Mouse (Mus musculus) kidney, embryonic 15.5 days (tissue): ENCODE results near the gene Myh3. TPM values are rescaled to one million over a fixed set of nuclear protein-coding genes. Genes with fewer than 3 reads are reported as not detected.

Experiments
- ATAC-seq: fragments of 200-750 bp; cut with Nextera tagmentation; replicated peaks from 2 replicates; pipeline ENCODE4 v1.8.0; 2017; ENCODE audit warnings: moderate TSS enrichment; ENCODE audit not compliant: low FRiP score
- H3K27ac ChIP-seq: fragments of 300-500 bp; sonication (generic); 2 replicates; pipeline ENCODE4 v1.5.1; 2015; ENCODE audit warnings: mild to moderate bottlenecking, inconsistent platforms
- H3K27me3 ChIP-seq: fragments of 300-500 bp; sonication (generic); 2 replicates; pipeline ENCODE4 v1.6.1; 2015; ENCODE audit warnings: inconsistent platforms
- H3K36me3 ChIP-seq: fragments of 300-500 bp; sonication (generic); 2 replicates; pipeline ENCODE4 v1.6.1; 2015; ENCODE audit warnings: inconsistent platforms
- H3K4me1 ChIP-seq: fragments of 300-500 bp; sonication (generic); 2 replicates; pipeline ENCODE4 v1.6.1; 2015; ENCODE audit warnings: inconsistent platforms
- H3K4me2 ChIP-seq: fragments of 300-500 bp; sonication (generic); 2 replicates; pipeline ENCODE4 v1.6.1; 2015; ENCODE audit warnings: moderate library complexity, mild to moderate bottlenecking, inconsistent platforms
- H3K4me3 ChIP-seq: fragments of 300-500 bp; sonication (generic); replicated peaks from 2 replicates; pipeline ENCODE4 v1.5.1; 2015; ENCODE audit warnings: mild to moderate bottlenecking, inconsistent platforms
- H3K9ac ChIP-seq: fragments of 300-500 bp; sonication (generic); 2 replicates; pipeline ENCODE4 v1.6.1; 2015; ENCODE audit warnings: mild to moderate bottlenecking, inconsistent platforms
- H3K9me3 ChIP-seq: fragments of 300-500 bp; sonication (generic); replicated peaks from 2 replicates; pipeline ENCODE4 v1.6.1; 2016; ENCODE audit warnings: inconsistent platforms
- WGBS: fragments of 180-500 bp; shearing (Covaris S2); methylation state at CpG from one replicate; pipeline ENCODE4 v1.1.7; 2015; ENCODE audit warnings: mixed read lengths; 5-methylcytosine and 5-hydroxymethylcytosine counted together
- polyA plus RNA-seq: library from polyadenylated mRNA; unstranded; fragments of >200 nt; fragmentation: Nextera tagmentation; extraction: Ambion mirVana; gene quantifications from 2 replicates; pipeline ENCODE4 v1.2.1, GENCODE M21; 2015

Gene Myh3
- polyA plus RNA-seq, result 11.4 and 16.9 TPM in 2 replicates

GRCm38 (mm10) chr11:67078000-67078399 is at the start of gene Myh3:
Gene Myh3, plus strand, starts transcription at chr11:67078300.
- peaks cover 4% of the 10 kb centered on the region for H3K27me3 ChIP-seq
- H3K9me3 ChIP-seq, result no peaks in the 10 kb centered on the region
- peaks cover 8% of the 10 kb centered on the region for H3K4me1 ChIP-seq
- H3K4me3 ChIP-seq, result no peak within 1 kb of the TSS
- no peak within 1 kb of the TSS for H3K27ac ChIP-seq
- 84% methylated on average over 5 of the region's 5 CpGs for WGBS
- no peak within 1 kb of the TSS for H3K4me2 ChIP-seq
- no peaks in the 10 kb centered on the region for H3K36me3 ChIP-seq
- no peak for ATAC-seq
- no peak within 1 kb of the TSS for H3K9ac ChIP-seq

GRCm38 (mm10) chr11:67030904-67031602 is 47.0 kb upstream of the Myh3 start:
- Histone ChIP-seq H3K36me3 (no peaks in the 10 kb centered on the region), H3K4me2 (no peak overlapping the region), H3K9me3 (no peaks in the 10 kb centered on the region), H3K4me1 (no peaks in the 10 kb centered on the region), H3K27ac (no peak overlapping the region), H3K9ac (no peak overlapping the region), H3K4me3 (no peak overlapping the region), H3K27me3 (no peaks in the 10 kb centered on the region)
- ATAC-seq, result 0 out of 2 replicates have a peak, but pooled peaks have one; percentile 25
- WGBS, result 58% methylated on average over 16 of the region's 16 CpGs

GRCm38 (mm10) chr11:67031603-67031915 is 46.5 kb upstream of the Myh3 start:
- ATAC-seq, result no peak
- Histone ChIP-seq H3K27ac (no peak overlapping the region), H3K36me3 (no peaks in the 10 kb centered on the region), H3K4me3 (no peak overlapping the region), H3K4me1 (no peaks in the 10 kb centered on the region), H3K9me3 (no peaks in the 10 kb centered on the region), H3K27me3 (no peaks in the 10 kb centered on the region), H3K4me2 (no peak overlapping the region), H3K9ac (no peak overlapping the region)
- WGBS, result 49% methylated on average over 2 of the region's 2 CpGs

GRCm38 (mm10) chr11:67034775-67035485 is 43.2 kb upstream of the Myh3 start:
- H3K27ac ChIP-seq, result no peak overlapping the region
- ATAC-seq, result no peak
- WGBS, result 79% methylated on average over 4 of the region's 4 CpGs
- H3K9me3 ChIP-seq, result no peaks in the 10 kb centered on the region
- no peak overlapping the region for H3K9ac ChIP-seq
- H3K36me3 ChIP-seq, result peaks cover 24% of the 10 kb centered on the region
- no peaks in the 10 kb centered on the region for H3K27me3 ChIP-seq
- no peak overlapping the region for H3K4me2 ChIP-seq
- no peaks in the 10 kb centered on the region for H3K4me1 ChIP-seq
- H3K4me3 ChIP-seq, result no peak overlapping the region

- Histone ChIP-seq H3K36me3 (peaks cover 37% of the 10 kb centered on the region), H3K9me3 (no peaks in the 10 kb centered on the region), H3K27ac (no peak overlapping the region), H3K4me1 (no peaks in the 10 kb centered on the region), H3K4me3 (no peak overlapping the region), H3K27me3 (no peaks in the 10 kb centered on the region), H3K4me2 (no peak overlapping the region), H3K9ac (no peak overlapping the region)
- WGBS, result 84% methylated on average over 6 of the region's 6 CpGs
- ATAC-seq, result no peak
Measured at GRCm38 (mm10) chr11:67036229-67036628, 41.9 kb upstream of the Myh3 start.

GRCm38 (mm10) chr11:67036892-67037291 is 41.2 kb upstream of the Myh3 start:
- 96% methylated on average over 9 of the region's 9 CpGs for WGBS
- H3K9me3 ChIP-seq, result no peaks in the 10 kb centered on the region

GRCm38 (mm10) chr11:67039799-67040198 is 38.3 kb upstream of the Myh3 start:
- Histone ChIP-seq H3K4me1 (no peaks in the 10 kb centered on the region), H3K4me3 (no peak overlapping the region), H3K9ac (no peak overlapping the region), H3K9me3 (no peaks in the 10 kb centered on the region), H3K27me3 (no peaks in the 10 kb centered on the region), H3K27ac (no peak overlapping the region), H3K4me2 (no peak overlapping the region), H3K36me3 (peaks cover 48% of the 10 kb centered on the region)
- ATAC-seq, result no peak
- WGBS, result 92% methylated on average over 3 of the region's 3 CpGs

More at GRCm38 (mm10) chr11:67036892-67037291, 41.2 kb upstream of the Myh3 start:
- H3K9ac ChIP-seq, result no peak overlapping the region
- H3K4me2 ChIP-seq, result no peak overlapping the region
- H3K4me3 ChIP-seq, result no peak overlapping the region
- no peaks in the 10 kb centered on the region for H3K4me1 ChIP-seq
- no peaks in the 10 kb centered on the region for H3K27me3 ChIP-seq
- H3K36me3 ChIP-seq, result peaks cover 44% of the 10 kb centered on the region
- ATAC-seq, result no peak
- no peak overlapping the region for H3K27ac ChIP-seq

GRCm38 (mm10) chr11:67040483-67040882 is 37.6 kb upstream of the Myh3 start:
- Histone ChIP-seq H3K4me3 (no peak overlapping the region), H3K27ac (no peak overlapping the region), H3K27me3 (no peaks in the 10 kb centered on the region), H3K4me2 (no peak overlapping the region), H3K36me3 (peaks cover 48% of the 10 kb centered on the region), H3K9ac (no peak overlapping the region), H3K9me3 (no peaks in the 10 kb centered on the region), H3K4me1 (no peaks in the 10 kb centered on the region)
- no peak for ATAC-seq
- 92% methylated on average over 6 of the region's 6 CpGs for WGBS

- no peak for ATAC-seq
- H3K4me3 ChIP-seq, result no peak overlapping the region
Measured at GRCm38 (mm10) chr11:67043007-67043406, 35.1 kb upstream of the Myh3 start.

GRCm38 (mm10) chr11:67044959-67045358 is 33.1 kb upstream of the Myh3 start:
- Histone ChIP-seq H3K27ac (no peak overlapping the region), H3K36me3 (peaks cover 34% of the 10 kb centered on the region), H3K4me1 (no peaks in the 10 kb centered on the region), H3K9ac (no peak overlapping the region), H3K9me3 (no peaks in the 10 kb centered on the region), H3K4me3 (no peak overlapping the region), H3K4me2 (no peak overlapping the region), H3K27me3 (no peaks in the 10 kb centered on the region)
- WGBS, result 65% methylated on average over 6 of the region's 6 CpGs
- ATAC-seq, result no peak

More at GRCm38 (mm10) chr11:67043007-67043406, 35.1 kb upstream of the Myh3 start:
- 58% methylated on average over 8 of the region's 8 CpGs for WGBS
- Histone ChIP-seq H3K27ac (no peak overlapping the region), H3K9me3 (no peaks in the 10 kb centered on the region), H3K9ac (no peak overlapping the region), H3K27me3 (no peaks in the 10 kb centered on the region), H3K36me3 (peaks cover 48% of the 10 kb centered on the region), H3K4me1 (no peaks in the 10 kb centered on the region), H3K4me2 (no peak overlapping the region)

- H3K27me3 ChIP-seq, result no peaks in the 10 kb centered on the region
- peaks cover 12% of the 10 kb centered on the region for H3K36me3 ChIP-seq
- no peak overlapping the region for H3K4me2 ChIP-seq
- 88% methylated on average over 5 of the region's 5 CpGs for WGBS
- H3K4me1 ChIP-seq, result peaks cover 4% of the 10 kb centered on the region; the same call in 1 of the 2 replicates
- H3K9me3 ChIP-seq, result no peaks in the 10 kb centered on the region
- no peak overlapping the region for H3K9ac ChIP-seq
- no peak for ATAC-seq
- no peak overlapping the region for H3K4me3 ChIP-seq
- no peak overlapping the region for H3K27ac ChIP-seq
Measured at GRCm38 (mm10) chr11:67047199-67047598, 30.9 kb upstream of the Myh3 start.

GRCm38 (mm10) chr11:67048496-67048895 is 29.6 kb upstream of the Myh3 start:
- H3K4me1 ChIP-seq, result peaks cover 8% of the 10 kb centered on the region
- WGBS, result 86% methylated on average over 8 of the region's 8 CpGs
- H3K4me2 ChIP-seq, result no peak overlapping the region
- H3K27ac ChIP-seq, result no peak overlapping the region
- H3K4me3 ChIP-seq, result no peak overlapping the region
- H3K36me3 ChIP-seq, result peaks cover 11% of the 10 kb centered on the region
- no peaks in the 10 kb centered on the region for H3K9me3 ChIP-seq
- no peak for ATAC-seq
- H3K27me3 ChIP-seq, result no peaks in the 10 kb centered on the region
- no peak overlapping the region for H3K9ac ChIP-seq
